Mouse (Mus musculus): Measurements from ENCODE around the gene B3gnt6. TPM values are rescaled to one million over a fixed set of nuclear protein-coding genes. Genes with fewer than 3 reads are reported as not detected.

B3gnt6 gene
- polyA plus RNA-seq, 1 experiment from 2014 or later, result not detected

DNA sequence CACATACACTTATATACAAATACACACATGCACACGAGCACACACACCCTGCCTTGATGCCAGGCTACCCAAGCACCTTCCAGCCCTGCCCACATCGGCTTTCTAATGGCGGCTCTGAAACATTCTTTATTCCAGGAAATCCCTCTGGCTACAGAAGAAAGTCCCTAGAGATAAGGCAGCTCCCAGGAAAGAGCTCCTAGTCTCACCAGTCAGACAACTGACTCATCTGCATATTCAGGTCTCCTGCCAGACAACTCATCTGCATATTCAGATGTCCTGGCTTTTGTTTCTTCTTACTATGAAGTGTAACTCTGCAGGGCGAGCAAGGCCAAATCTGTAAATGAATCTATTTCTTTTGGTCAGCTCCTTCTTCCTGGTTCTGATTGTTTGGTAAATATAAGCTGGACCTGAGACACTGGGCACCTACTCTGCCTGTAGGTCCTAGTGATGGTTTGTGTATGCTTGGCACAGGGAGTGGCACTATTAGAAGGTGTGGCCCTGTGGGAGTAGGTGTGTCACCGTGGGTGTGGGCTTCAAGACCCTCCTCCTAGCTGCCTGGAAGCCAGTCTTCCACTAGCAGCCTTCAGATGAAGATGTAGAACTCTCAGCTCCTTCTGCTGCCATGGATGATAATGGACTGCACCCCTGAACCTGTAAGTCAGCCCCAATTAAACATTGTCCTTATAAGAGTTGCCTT, 41.5 kb downstream of the B3gnt6 start:
- ATAC-seq (ENCODE audit: low FRiP score) (no peak), DNase-seq (ENCODE audit: low spot score, missing footprints) (no peak)
- 62% methylated on average over 5 of the region's 5 CpGs for WGBS
- Histone ChIP-seq H3K27me3 (ENCODE audit: control insufficient read depth, insufficient read depth, low read length) (no peaks in the 10 kb centered on the region), H3K27ac (ENCODE audit: low read depth, low read length) (no peak overlapping the region), H3K9ac (ENCODE audit: low read length) (no peak overlapping the region), H3K36me3 (ENCODE audit: control insufficient read depth, insufficient read depth, low read length) (no peaks in the 10 kb centered on the region), H3K4me2 (no peak overlapping the region), H3K4me1 (ENCODE audit: control insufficient read depth, insufficient read depth, low read length) (peaks cover 6% of the 10 kb centered on the region), H3K4me3 (ENCODE audit: low read depth, low read length) (no peak overlapping the region), H3K9me3 (ENCODE audit: control insufficient read depth, low read length) (no peaks in the 10 kb centered on the region)

DNA sequence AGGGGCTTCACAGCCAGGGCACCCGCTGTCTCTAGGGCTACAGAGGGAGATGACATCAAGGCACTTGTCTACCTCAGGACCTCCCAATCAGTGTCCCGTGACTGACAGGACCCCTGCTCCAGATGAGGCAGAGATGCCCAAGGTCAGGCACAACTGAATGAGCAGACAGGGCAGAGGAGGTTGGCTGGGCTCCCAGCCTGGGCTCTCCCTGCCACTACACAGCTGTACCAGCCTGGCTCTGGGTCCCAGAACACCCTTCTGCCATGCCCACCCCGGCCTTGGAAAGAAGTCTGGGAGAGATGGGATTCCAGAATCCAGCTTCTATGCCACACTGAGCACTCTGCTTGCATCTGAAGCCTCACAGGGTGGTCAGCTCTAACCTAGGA, 43.0 kb downstream of the B3gnt6 start:
- no peak overlapping the region for H3K9ac ChIP-seq (ENCODE audit: low read length)
- no peak for DNase-seq (ENCODE audit: low spot score, missing footprints)
- H3K4me3 ChIP-seq (ENCODE audit: low read depth, low read length), result no peak overlapping the region
- no peaks in the 10 kb centered on the region for H3K27me3 ChIP-seq (ENCODE audit: control insufficient read depth, insufficient read depth, low read length)
- H3K36me3 ChIP-seq (ENCODE audit: control insufficient read depth, insufficient read depth, low read length), result no peaks in the 10 kb centered on the region
- ATAC-seq (ENCODE audit: low FRiP score), result peak; percentile 1; the same call in 1 of the 2 replicates
- no peak overlapping the region for H3K4me2 ChIP-seq
- no peak overlapping the region for H3K27ac ChIP-seq (ENCODE audit: low read depth, low read length)
- H3K9me3 ChIP-seq (ENCODE audit: control insufficient read depth, low read length), result no peaks in the 10 kb centered on the region
- peaks cover 6% of the 10 kb centered on the region for H3K4me1 ChIP-seq (ENCODE audit: control insufficient read depth, insufficient read depth, low read length)
- WGBS, result 62% methylated on average over 3 of the region's 3 CpGs

DNA sequence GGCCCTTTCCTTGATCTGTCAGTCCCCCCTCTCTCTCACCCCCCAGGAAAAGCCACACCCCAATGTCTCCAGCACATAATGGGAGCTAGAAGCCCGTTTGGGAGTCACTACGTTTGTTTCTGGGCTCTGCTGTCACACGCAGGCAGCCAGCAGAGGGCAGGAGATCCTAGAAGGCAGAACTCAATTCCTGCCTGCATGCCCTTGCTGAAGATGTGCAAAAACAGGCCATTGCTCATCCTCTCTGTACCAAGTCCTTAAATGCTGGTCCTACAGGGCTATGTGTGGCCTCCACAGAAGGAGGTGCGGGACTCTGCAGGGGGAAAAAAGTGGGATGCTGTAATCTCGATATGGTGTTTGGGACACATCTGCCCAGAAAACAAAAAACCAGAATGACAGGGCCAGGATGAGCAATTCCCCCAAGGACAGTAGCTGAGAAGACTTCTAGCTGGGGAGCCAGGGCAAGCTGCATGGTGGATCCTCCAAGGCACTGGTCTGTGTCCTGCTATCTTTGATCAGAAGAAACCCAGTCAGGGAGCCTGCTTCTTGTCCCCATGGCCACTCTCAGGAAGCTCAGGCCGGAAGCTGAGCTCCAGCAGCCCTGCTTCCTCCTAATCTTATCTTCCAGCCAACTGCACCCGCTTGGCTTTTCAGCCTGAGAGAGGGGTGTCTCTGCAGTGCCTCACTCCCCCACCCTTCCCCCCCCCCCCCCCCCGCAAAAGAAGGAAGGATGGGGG, 43.6 kb downstream of the B3gnt6 start:
- peak; percentile 48 for ATAC-seq (ENCODE audit: low FRiP score)
- Histone ChIP-seq H3K4me2 (no peak overlapping the region), H3K4me3 (ENCODE audit: low read depth, low read length) (no peak overlapping the region), H3K36me3 (ENCODE audit: control insufficient read depth, insufficient read depth, low read length) (no peaks in the 10 kb centered on the region), H3K27ac (ENCODE audit: low read depth, low read length) (no peak overlapping the region), H3K9ac (ENCODE audit: low read length) (no peak overlapping the region), H3K27me3 (ENCODE audit: control insufficient read depth, insufficient read depth, low read length) (no peaks in the 10 kb centered on the region), H3K9me3 (ENCODE audit: control insufficient read depth, low read length) (no peaks in the 10 kb centered on the region), H3K4me1 (ENCODE audit: control insufficient read depth, insufficient read depth, low read length) (peaks cover 6% of the 10 kb centered on the region)
- DNase-seq (ENCODE audit: low spot score, missing footprints), result peak; percentile 95
- 30% methylated on average over 7 of the region's 8 CpGs for WGBS

DNA sequence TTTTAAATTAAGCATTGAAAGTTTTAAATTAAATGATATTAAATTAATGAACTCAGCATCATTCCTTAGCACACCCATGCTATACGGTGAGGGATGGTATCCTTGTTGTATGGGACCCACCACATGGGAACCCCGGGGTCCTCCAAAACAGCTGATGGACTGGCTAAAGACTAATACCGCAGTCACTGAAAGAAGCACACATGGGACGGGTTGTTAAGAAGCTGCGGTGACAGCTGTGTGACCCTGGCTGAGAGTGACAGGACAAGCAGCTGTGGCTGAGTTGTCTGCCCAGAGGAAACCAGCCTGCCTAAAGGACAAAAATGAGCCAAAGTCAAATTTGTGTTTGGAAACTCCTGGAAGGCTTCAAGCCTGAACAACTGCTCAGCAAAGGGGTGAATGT, 45.4 kb downstream of the B3gnt6 start:
- 78% methylated on average over 5 of the region's 5 CpGs for WGBS
- peaks cover 11% of the 10 kb centered on the region for H3K4me1 ChIP-seq (ENCODE audit: control insufficient read depth, insufficient read depth, low read length)
- H3K27ac ChIP-seq (ENCODE audit: low read depth, low read length), result no peak overlapping the region
- ATAC-seq (ENCODE audit: low FRiP score) (no peak), DNase-seq (ENCODE audit: low spot score, missing footprints) (no peak)
- no peak overlapping the region for H3K9ac ChIP-seq (ENCODE audit: low read length)
- no peaks in the 10 kb centered on the region for H3K36me3 ChIP-seq (ENCODE audit: control insufficient read depth, insufficient read depth, low read length)
- H3K27me3 ChIP-seq (ENCODE audit: control insufficient read depth, insufficient read depth, low read length), result no peaks in the 10 kb centered on the region
- no peak overlapping the region for H3K4me3 ChIP-seq (ENCODE audit: low read depth, low read length)
- H3K4me2 ChIP-seq, result no peak overlapping the region
- H3K9me3 ChIP-seq (ENCODE audit: control insufficient read depth, low read length), result no peaks in the 10 kb centered on the region

DNA sequence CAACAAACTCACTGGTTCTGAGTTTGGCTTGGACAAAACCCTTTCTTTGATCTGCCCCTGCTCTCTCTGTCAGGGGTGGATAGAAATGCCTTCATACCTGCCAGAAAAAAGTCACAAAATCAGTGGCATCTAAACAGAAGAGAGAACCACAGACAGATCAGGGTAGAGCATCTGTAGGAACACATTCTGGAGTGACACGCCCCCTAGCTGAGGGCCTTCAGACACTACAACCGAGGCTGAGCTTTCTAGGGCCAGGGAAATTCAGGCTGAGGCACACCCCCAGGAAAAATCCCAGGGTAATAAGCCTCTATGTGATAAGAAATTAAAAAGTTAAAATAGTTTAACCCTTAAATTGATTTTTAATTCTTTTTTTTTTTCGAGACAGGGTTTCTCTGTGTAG, 45.9 kb downstream of the B3gnt6 start:
- Histone ChIP-seq H3K4me3 (ENCODE audit: low read depth, low read length) (no peak overlapping the region), H3K27ac (ENCODE audit: low read depth, low read length) (no peak overlapping the region), H3K4me2 (no peak overlapping the region), H3K27me3 (ENCODE audit: control insufficient read depth, insufficient read depth, low read length) (no peaks in the 10 kb centered on the region), H3K4me1 (ENCODE audit: control insufficient read depth, insufficient read depth, low read length) (peaks cover 11% of the 10 kb centered on the region), H3K36me3 (ENCODE audit: control insufficient read depth, insufficient read depth, low read length) (no peaks in the 10 kb centered on the region), H3K9me3 (ENCODE audit: control insufficient read depth, low read length) (no peaks in the 10 kb centered on the region), H3K9ac (ENCODE audit: low read length) (no peak overlapping the region)
- WGBS, result 31% methylated on average over 3 of the region's 3 CpGs
- DNase-seq (ENCODE audit: low spot score, missing footprints), result no peak
- no peak for ATAC-seq (ENCODE audit: low FRiP score)

DNA sequence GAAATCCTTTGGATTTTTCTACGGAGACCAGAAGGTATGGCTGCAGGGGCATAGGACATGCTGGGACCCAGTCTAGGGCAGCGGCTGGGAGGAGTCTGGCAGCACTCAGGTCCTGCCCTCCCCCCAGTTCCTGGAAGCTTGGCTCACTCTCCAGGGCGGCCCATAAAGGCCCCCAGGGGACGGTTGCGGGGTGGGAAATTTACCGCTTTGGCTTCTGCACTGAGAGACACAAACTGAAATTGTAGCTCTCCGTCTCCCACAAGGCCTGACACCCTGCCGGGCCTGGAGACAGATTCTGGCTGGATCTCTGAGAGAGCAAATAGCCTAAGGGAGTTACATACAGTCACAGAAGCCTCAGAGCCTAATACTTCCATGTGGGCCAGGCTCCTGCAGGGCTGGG, 46.9 kb downstream of the B3gnt6 start:
- Histone ChIP-seq H3K27ac (ENCODE audit: low read depth, low read length) (no peak overlapping the region), H3K4me3 (ENCODE audit: low read depth, low read length) (no peak overlapping the region), H3K9ac (ENCODE audit: low read length) (no peak overlapping the region), H3K9me3 (ENCODE audit: control insufficient read depth, low read length) (no peaks in the 10 kb centered on the region), H3K36me3 (ENCODE audit: control insufficient read depth, insufficient read depth, low read length) (no peaks in the 10 kb centered on the region), H3K4me2 (no peak overlapping the region), H3K4me1 (ENCODE audit: control insufficient read depth, insufficient read depth, low read length) (peaks cover 13% of the 10 kb centered on the region), H3K27me3 (ENCODE audit: control insufficient read depth, insufficient read depth, low read length) (no peaks in the 10 kb centered on the region)
- WGBS, result 67% methylated on average over 8 of the region's 8 CpGs
- no peak for DNase-seq (ENCODE audit: low spot score, missing footprints)
- ATAC-seq (ENCODE audit: low FRiP score), result no peak

DNA sequence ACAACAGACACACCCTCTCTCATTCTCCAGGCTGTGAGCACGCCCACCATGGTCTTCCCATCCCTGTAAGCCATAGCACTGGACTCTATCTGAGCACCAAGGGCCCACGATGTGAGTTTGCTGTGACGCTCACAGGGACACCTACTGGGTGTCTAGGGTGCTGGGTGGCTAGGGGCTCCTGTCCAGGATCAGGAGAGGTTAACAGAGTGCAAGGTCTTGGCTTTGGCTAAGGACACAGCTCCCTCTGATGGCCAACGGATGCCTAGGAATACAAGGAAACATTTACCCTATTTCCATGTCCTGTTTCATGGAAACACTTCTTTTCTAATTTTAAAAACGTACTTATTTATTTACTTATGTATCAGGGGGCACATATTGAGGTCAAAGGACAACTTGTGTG, 48.8 kb downstream of the B3gnt6 start:
- no peak overlapping the region for H3K27ac ChIP-seq (ENCODE audit: low read depth, low read length)
- no peaks in the 10 kb centered on the region for H3K27me3 ChIP-seq (ENCODE audit: control insufficient read depth, insufficient read depth, low read length)
- no peaks in the 10 kb centered on the region for H3K9me3 ChIP-seq (ENCODE audit: control insufficient read depth, low read length)
- H3K9ac ChIP-seq (ENCODE audit: low read length), result no peak overlapping the region
- no peak overlapping the region for H3K4me2 ChIP-seq
- no peak overlapping the region for H3K4me3 ChIP-seq (ENCODE audit: low read depth, low read length)
- no peaks in the 10 kb centered on the region for H3K36me3 ChIP-seq (ENCODE audit: control insufficient read depth, insufficient read depth, low read length)
- ATAC-seq (ENCODE audit: low FRiP score), result peak; percentile 13; the same call in 1 of the 2 replicates
- WGBS, result 50% methylated on average over 5 of the region's 5 CpGs
- no peak for DNase-seq (ENCODE audit: low spot score, missing footprints)
- peaks cover 8% of the 10 kb centered on the region; the same call in 1 of the 2 replicates for H3K4me1 ChIP-seq (ENCODE audit: control insufficient read depth, insufficient read depth, low read length)

DNA sequence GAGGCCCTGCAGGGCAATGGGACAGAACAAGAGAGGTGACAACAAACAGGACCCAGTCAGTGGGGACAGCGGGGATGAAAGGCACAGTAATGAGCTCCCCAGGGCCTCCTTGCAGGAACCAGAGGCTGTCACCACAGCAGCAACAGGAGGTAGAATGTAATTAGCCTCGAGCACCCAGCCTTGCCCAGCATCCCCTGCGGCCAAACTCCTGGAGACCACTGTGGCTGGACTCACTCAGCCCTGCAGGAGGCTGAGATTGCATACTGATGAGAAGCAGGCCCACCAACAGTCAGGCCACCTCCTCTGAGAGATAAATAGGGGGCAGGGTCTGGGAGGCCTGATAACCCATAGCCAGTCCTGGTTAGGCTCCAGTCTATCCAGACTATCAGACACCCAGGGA, 49.5 kb downstream of the B3gnt6 start:
- Histone ChIP-seq H3K27me3 (ENCODE audit: control insufficient read depth, insufficient read depth, low read length) (no peaks in the 10 kb centered on the region), H3K4me2 (no peak overlapping the region), H3K27ac (ENCODE audit: low read depth, low read length) (no peak overlapping the region), H3K4me1 (ENCODE audit: control insufficient read depth, insufficient read depth, low read length) (peaks cover 8% of the 10 kb centered on the region; the same call in 1 of the 2 replicates), H3K4me3 (ENCODE audit: low read depth, low read length) (no peak overlapping the region), H3K9ac (ENCODE audit: low read length) (no peak overlapping the region), H3K36me3 (ENCODE audit: control insufficient read depth, insufficient read depth, low read length) (no peaks in the 10 kb centered on the region), H3K9me3 (ENCODE audit: control insufficient read depth, low read length) (no peaks in the 10 kb centered on the region)
- ATAC-seq (ENCODE audit: low FRiP score), result peak; percentile 40; the same call in 1 of the 2 replicates
- DNase-seq (ENCODE audit: low spot score, missing footprints), result no peak
- WGBS, result 14% methylated on average over 3 of the region's 3 CpGs

DNA sequence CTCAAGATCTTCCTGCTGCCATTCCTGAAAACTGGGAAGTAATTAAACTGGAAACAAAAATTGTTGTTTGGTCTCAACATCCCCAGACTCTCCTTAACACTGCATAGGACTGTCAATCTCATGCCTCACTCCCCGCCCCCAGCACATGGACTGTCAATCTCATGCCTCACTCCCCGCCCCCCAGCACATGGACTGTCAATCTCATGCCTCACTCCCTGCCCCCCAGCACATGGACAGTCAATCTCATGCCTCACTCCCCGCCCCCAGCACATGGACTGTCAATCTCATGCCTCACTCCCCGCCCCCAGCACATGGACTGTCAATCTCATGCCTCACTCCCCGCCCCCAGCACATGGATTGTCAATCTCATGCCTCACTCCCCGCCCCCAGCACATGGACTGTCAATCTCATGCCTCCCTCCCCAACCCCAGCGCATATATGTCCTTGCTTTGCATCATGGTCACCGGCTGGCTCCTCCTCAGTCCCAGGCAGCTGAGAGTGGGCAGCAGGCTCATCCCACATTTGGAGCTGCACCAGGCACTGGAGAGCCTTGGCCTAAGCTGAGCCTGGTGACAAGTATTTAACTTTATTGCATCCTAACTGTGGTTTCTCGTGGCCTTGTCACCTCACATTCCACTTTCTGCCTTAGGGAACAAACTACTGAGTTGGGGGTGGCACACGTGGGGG, 50.4 kb downstream of the B3gnt6 start:
- H3K27ac ChIP-seq (ENCODE audit: low read depth, low read length), result no peak overlapping the region
- H3K36me3 ChIP-seq (ENCODE audit: control insufficient read depth, insufficient read depth, low read length), result no peaks in the 10 kb centered on the region
- H3K9me3 ChIP-seq (ENCODE audit: control insufficient read depth, low read length), result no peaks in the 10 kb centered on the region
- WGBS, result 74% methylated on average over 10 of the region's 10 CpGs
- H3K9ac ChIP-seq (ENCODE audit: low read length), result no peak overlapping the region
- no peaks in the 10 kb centered on the region for H3K27me3 ChIP-seq (ENCODE audit: control insufficient read depth, insufficient read depth, low read length)
- H3K4me1 ChIP-seq (ENCODE audit: control insufficient read depth, insufficient read depth, low read length), result peaks cover 8% of the 10 kb centered on the region; the same call in 1 of the 2 replicates
- DNase-seq (ENCODE audit: low spot score, missing footprints), result no peak
- no peak overlapping the region for H3K4me3 ChIP-seq (ENCODE audit: low read depth, low read length)
- H3K4me2 ChIP-seq, result no peak overlapping the region
- no peak for ATAC-seq (ENCODE audit: low FRiP score)

All from midbrain, embryonic 11.5 days (tissue).